Mouse (Mus musculus) thymus, postnatal 0 days (tissue): ENCODE measurements around the gene Cdk6. TPM values are rescaled to one million over a fixed set of nuclear protein-coding genes. Genes with fewer than 3 reads are reported as not detected.
"Not testable (repeated sequence)": the region's sequence is repeated elsewhere in the genome, so short reads cannot be mapped to it uniquely, and the experiment has no call there.

Experiments used
- DNase-seq: peaks from one replicate; pipeline ENCODE4 v3.0.0-alpha.2; 2015; ENCODE audit warnings: low spot score
- polyA plus RNA-seq: library from polyadenylated mRNA; unstranded; fragments of >200 nt; fragmentation: Nextera tagmentation; extraction: Ambion mirVana; gene quantifications from 2 replicates; pipeline ENCODE4 v1.2.1, GENCODE M21; 2015

Gene Cdk6
- polyA plus RNA-seq, 1 experiment from 2014 or later: 61.5 TPM

DNA sequence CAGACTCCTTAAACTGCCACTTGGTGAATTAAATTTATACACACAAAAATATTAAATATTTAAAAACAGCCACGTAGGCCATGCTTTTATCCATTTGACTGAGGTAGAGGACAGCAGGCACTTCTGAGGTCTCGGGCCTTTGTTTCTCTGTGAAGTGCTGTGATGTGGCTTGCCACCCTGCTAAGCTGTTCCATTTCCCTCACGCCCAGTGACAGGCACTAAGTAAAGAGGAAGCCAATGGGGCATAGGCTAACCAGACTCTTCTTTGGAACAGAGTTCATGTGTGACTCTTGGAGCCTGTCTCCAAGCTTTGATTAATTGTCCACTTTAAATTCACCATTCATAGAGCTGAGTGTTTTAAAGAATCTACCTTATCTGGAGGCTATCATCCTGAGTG, 79.5 kb downstream of the Cdk6 start:
- DNase-seq: peak; percentile 54

DNA sequence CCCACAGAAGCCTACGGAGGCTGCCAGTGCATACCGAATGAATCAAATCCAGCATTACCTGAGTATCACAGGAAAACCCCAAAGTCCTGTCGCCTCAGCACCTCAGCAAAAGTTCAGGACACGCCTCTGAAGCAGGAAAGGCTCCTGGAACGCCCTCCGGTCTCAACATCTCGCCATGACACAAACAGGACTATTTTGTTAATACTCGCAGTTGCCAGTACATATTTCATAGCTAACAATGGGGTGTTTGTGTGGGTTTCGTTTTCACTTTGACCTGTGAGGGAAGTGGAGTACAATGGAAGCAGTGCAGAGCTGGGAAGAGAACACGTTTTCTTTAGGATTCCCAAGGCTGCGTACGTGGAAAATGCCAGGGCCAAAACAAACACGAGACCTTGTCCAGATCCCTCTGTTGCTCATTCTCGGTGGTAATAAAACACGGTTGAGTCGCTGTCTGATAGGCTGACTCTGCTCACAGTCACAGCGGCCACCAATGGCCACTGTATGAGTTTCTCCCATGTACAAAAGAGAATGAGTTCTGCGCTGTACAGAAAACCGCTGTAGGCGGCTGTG, 91.9 kb downstream of the Cdk6 start:
- not testable (repeated sequence) for DNase-seq

DNA sequence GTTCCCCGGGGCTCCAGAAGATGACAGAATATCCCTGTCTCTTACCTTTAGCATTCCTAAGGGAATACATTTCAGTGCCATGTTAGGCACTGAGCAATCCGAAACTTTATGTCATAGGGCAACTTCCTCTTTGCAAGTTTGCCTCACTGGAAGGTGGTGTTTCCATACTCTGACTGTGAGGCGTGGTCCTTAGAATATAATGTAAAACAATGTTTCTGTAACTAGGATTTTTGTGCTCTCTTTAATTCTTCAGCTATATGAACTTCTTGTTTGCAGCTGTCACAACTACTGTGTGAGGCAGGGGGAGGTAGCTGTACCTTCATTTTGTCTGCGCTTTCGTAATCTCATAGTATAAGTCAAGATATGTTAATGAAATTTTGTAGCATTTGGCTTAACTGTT, 92.8 kb downstream of the Cdk6 start:
- DNase-seq: not testable (repeated sequence)

DNA sequence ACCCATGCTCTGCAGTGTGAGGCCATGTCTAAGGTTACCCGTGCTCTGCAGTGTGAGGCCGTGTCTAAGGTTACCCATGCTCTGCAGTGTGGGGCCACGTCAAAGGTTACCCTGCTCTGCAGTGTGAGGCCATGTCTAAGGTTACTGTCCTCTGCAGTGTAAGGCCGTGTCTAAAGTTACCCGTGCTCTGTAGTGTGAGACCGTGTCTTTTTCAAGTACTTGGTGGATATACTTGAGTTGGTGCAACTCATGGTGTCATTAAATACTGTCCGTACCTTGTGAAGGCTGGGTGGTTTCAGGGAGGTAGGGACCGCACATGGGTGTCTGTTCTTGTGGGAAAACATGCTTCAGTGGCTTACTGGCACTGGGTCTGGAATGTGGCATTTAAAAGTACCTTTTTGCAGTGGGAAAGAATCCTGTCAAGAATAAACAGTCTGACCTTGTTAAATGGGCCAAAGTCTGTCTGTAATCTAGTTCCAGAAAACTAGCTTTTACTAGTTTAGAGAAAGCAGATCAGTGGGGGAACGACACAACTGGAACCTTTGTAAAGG, 97.2 kb downstream of the Cdk6 start:
- not testable (repeated sequence) for DNase-seq

DNA sequence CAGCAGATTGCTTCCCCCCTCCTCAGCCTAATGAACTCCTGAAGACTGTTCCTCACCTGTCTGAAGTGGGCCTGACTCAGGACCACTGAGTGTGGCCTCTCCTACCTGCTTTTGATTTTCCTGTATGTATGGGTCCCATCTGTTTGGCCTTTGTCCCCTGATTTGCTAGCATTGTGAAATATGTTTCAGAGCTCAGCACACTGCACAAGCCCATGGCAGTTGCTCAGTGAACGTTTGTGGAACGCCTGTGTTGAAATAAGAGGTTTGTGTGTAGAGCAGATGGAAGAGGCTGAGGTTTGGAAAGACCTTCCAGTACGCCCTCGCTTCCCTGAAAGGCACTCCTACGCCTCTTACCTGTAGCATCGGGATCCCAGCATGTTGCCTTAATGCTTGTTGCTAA, 98.1 kb downstream of the Cdk6 start:
- DNase-seq: not testable (repeated sequence)

DNA sequence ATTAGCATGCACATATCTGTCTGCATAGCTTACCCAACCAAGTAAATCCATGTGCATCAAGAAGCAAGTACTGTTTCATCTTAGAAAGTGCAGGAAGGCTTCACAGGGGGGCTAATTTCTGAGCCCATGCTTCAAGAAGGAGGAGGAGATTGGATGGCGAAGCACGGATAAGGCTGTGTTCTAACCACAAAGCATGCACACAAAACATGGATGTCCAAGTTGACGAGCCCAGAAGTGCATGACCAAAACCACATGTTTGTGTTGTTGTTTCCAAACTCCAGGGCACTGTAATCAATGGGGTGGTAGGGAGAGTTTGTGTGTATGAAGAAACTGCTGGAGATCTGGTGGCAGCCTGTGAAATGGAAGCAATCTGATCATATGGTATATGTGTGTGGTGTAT, 101.2 kb downstream of the Cdk6 start:
- DNase-seq: not testable (repeated sequence)

DNA sequence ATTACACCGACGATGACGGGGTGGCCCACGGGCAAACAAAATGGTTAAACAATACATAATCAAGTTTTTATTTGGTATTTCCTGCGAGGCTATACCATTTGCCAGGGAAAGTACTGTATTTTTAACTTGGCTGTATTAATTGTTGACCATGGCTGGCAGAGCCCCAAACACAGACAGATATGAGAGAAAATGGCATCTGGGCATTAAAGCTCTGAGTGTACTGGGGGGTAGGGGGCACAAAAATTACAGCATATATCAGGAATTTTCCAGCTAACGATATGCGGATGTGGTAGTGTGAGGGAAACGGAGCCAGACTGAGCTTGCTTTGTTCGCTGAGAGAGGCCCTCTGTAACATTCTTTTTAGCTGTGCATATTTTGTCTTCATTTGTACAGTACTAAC, 109.9 kb downstream of the Cdk6 start:
- not testable (repeated sequence) for DNase-seq

DNA sequence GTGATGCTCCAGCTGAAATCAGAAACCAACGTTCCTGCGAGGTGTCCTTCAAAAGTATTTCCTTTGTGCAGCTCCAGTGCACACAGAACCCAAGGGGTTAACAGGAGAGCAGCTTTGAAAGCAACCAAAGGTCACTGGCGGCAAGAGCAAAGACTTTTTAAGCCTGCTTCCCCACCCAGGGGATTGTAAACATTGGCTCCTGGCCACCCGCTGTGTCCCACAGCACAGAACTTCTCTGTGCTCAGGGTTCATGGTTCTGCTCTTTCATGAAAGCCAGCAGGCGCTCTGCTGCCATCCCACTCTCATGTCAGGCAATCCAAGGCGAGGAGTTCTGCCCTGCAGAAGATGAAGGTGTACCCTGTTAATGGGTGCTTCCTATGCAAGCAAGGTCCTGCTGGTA, 112.7 kb downstream of the Cdk6 start:
- DNase-seq: not testable (repeated sequence)

DNA sequence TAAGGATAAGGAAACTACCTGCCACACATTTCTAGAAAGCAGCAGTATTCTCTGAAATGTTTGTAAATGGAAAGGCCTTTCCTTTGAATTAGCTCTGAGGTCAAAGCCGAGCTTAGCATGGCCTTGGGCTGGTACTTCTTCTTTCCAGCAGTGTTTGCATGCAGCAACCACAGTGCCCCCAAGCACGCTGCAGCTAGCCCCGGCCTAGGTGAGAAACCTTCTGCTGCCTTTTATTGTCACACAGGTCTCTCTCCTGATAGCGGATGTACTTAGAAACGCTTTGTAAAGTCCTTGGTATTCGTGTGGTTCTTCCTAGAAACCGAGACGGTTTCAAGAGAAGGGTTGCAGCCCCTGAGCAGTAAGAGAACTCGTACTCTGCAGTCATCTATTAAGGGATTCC, 119.6 kb downstream of the Cdk6 start:
- peak; percentile 36 for DNase-seq

DNA sequence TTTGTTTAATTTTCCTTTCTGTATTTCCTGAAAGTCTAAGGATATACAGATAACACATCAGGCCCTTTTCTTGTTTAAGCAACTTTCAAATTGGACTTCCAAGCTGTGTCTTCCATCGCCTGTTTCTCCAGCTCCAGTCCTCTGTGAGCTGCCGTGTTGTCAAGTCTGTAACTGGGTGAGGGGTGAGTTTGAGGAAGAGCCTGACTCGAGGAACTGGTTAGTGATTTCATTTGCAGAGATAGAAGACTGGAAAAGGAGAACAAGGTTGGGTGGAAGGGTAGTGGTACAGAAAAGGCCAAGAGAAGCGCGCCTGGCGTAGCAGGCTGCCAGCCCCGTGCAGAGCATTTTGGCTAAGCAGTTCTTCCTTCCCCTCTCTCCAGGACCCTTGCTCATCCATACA, 120.1 kb downstream of the Cdk6 start:
- DNase-seq: no peak

DNA sequence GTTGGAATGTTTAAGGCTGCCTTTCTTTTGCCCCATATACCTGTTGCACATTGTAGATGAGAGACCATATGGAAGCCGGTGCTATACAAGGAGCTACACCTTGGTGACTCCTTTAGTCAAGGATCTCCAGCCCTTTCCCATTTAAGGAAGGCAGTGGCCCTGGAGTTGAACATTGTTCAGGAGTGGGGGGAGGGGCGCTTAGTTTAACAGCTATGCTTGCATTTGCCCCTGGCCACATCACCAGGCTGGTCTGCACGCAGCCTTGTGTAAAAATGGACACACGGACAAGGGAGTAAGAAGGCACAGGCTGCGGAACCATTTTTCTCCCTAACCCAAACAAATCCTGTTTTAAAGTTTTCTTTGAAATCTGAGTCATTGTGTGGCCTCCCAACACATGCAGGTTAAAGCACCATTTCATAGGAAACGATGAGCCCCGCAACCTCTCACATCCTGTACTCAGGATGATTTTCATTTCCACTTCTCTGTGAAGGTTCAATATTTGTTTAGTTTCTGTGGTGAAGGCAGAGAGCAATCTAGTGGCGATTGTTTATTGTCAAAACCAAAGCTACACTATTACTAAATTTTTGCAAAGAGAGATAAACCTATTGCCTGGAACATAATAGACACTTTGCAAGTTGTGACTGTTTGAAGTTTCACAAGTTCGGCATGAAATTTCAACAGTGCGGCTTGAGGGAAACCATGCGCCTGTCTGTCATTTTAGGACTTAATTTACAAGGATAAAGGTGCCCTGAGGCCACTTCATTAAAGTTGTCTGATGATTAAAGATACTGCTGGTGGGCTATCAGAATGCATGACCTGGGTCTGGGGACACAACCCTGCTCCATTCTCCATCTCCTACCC, 121.8 kb downstream of the Cdk6 start:
- no peak for DNase-seq

DNA sequence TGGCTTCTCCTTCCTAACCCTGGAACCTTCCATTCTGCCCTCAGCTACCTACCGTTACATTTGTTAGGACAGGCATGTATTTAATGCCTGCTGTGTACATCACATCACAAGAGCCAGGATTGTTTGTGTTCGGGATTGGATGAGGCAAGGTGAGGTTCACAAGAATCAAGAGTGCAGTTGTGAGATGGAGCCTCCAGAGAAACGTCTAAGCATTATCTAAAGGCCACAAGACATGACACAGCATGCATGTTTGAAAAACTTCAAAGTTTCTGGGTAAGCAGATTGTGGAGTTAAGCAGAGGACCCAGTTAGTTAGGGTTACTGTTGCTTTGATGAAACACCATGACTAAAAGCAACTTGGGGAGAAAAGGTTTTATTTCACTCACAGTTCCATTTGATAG, 122.5 kb downstream of the Cdk6 start:
- DNase-seq: no peak

DNA sequence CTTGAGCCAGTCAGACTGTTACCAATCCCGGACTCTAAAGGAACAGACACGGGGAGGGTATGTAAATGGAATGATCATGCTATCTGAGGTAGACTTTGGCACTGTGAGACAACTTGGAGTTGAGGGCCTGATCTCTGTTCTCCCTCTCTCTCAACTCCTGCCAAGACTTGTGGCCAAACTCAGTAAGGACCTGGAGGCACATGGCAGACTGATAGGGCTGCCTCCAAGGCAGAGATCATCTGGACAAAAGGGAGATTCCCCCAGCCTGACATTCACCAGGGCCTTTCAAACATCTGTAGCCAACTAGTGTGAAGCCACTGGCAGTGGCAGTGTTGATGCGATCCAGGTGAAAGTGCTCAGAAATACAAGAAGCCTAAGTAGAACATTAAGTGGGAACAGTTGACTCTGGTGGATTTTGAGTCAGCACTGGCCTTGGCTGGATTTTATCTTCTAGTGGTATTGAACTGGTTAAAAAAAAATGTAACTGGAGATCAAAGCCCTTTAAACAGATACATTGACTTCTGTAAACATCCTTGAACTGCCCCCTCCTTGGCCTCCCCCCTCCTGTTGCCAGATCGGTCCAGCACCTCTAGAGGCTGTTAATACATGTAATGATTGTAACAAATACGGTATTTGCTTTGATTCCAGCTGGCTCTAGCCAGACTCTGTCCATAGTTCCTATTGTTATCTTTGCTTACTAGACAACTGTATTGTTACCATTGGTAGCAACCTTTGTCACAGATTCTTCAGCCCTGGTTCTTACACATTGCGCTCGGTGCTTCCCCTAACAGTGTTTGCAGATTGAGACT, 125.0 kb downstream of the Cdk6 start:
- DNase-seq: no peak

DNA sequence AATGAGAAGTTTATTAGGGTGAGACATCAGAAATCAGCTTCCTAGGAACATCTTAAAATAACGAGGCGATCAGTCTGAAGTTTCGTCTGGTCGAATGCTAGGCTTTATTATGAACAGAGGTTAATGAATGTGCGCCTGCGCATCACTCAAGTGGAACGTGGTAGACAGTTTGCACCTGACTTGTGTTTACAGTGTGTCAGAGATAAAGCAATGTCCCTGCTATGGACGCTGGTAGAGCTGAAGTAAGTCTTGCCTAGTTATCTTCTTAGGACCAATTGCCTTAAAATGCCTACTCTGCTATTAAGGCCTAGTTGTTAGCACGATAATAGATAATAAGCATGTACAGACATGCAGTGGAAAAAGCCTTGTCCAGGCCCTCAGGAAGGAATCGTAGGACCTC, 129.6 kb downstream of the Cdk6 start:
- no peak for DNase-seq

DNA sequence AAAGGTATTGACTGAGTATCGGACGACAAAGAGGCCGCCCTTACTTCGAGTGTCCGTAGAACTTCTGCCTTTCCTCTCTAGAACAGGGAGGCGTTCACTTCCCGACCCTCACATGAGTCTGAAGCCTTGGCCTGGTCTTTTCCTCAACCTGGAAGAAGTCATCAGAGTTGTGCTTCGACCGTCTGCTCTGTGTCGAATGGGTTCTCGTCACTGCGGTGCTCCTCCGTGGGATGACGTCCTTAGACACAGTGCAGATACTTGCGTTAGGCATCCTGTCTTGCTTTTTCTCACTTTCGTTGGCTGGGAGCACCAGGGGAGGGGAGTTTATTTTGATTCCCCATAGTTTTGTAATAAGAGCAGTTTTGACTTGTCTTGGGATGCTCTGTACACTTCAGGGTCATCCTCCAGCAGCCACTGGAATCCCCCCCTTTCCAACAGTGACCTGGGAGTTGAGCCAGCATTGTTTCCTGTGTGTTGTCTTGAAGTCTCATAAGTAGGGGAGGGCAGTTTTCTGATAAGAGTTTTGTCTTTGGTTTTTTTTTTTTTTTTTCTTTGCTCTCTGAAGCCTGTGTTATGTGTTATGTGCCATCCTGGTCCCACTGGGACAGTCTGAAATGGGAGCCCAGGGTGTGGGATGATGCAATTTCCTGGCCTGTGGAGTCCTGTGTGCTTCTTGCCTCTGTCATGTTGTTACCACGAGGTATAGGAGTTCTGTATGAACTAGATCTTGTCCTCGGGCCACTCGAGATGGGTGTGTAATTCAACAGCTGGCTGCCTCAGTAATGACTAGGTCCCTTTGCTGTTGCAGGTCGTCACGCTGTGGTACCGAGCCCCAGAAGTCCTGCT, 131.2 kb downstream of the Cdk6 start:
- DNase-seq: no peak

DNA sequence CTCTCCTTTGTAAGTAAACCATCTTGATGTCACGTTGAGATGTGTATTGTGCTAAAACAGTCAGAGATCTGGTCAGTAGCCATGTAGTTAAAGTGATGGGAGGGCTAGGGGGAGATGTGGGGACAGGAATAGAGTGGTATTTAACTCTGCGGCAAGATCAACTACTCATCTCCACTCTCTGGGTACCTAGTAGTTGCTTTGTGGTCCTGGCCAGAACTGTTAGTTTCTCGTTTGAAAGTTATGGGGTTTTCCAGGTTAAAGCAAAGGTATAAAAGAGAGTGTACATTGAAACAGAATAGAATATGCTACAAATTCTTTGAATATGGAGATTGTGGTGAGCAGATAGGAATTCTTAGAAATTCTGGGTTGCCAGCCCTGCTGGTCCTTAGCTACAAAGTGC, 136.4 kb downstream of the Cdk6 start:
- DNase-seq: no peak

DNA sequence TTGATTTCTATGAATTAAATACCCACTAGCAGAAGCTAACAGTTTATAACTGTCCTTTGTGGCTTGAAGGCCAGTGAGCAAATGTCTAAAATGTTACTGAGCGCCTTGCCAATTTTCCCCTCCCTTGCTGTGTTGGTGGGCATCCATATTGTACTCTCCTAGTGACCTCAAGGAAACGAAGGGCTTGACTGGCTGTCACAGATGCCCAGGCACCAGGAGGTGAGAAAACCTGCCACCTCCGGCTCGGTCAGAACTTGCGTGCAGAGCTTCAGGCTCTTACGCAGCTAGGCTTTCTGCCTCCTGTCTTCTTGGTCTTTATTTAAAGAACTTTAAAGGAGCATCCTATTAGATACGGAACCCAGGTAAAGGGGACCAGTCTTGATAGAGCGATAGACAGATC, 136.9 kb downstream of the Cdk6 start:
- DNase-seq: no peak

DNA sequence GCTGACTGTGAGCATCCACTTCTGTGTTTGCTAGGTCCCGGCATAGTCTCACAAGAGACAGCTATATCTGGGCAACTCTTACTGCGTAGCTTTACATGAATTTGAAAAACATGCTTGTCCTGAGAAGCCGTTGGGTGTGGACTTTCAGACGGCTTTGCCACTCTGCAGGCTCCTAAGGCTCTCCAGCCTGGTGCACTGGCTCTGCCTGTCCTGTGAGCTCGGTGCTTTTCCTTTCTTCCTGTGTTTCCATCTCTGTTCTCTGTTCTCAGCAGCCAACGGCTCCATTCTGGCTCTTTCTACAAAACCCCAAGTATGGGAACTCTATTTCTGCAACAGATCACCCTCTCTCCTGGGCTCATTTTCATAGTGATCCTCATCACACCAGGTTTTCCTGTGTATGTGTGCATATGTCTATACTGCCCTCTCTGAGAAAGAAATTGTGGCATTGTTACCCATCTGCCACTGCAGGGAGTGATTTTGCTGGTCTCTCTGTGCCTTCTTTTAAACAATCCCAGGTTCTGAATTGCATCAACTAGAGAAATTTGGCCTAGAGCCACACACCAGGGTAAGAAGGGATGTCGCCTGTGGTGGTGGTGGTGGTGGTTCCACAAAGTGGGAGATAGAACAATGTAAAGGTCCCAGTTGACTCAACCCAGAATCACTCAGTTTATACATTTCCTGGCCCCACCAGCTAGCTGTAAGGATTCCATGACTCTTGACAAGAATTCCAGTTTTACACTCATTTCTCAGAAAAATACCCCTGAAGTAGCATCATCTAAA, 137.9 kb downstream of the Cdk6 start:
- DNase-seq: no peak

DNA sequence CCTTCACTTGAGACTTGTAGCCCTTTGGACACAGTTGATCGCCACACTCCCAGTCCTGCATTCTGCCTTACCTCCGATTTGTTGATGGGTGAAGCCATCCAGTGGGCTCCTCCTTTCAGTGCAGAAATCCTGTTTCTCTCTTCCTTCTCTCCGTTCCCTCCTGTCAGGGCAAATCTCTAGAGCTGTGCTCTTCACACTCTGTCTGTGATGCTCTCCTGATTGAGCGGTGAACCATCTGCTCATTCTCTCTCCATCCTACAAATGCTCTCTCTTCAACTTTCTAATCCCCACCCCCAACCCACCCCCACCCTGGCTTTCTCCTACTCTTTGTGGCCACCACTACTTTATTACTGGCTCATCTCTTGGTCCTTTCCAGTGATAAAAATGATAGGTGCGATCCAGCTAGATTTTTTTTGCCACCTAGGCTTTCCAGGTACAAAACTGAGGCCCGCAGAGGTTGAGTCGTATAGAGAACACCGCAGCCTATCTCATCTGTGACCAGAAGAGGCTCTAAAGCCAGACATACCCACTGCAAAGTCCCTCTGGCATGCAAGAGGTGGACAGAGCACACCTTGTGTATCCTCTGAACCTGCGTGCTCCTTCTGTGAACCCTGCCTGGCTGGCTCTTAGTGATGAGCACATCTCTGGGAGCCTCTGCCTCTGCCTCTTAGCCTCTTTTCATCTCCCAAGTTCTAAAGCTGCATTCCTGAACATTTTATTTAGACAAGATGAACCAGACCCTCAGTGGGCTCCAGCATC, 139.5 kb downstream of the Cdk6 start:
- DNase-seq: no peak
